Mouse (Mus musculus) spleen, postnatal 36 days (tissue): ENCODE data around the gene Ppard.
A peak's percentile ranks its signal among the peaks of the same experiment; 100 is the strongest.

Experiments
- DNase-seq, 2 experiments: peaks; one replicate each; pipeline ENCODE4 v3.0.0; 2022; ENCODE audit warnings: low spot score in 2 of 2, mixed read lengths in 1 of 2

Gene Ppard

DNA sequence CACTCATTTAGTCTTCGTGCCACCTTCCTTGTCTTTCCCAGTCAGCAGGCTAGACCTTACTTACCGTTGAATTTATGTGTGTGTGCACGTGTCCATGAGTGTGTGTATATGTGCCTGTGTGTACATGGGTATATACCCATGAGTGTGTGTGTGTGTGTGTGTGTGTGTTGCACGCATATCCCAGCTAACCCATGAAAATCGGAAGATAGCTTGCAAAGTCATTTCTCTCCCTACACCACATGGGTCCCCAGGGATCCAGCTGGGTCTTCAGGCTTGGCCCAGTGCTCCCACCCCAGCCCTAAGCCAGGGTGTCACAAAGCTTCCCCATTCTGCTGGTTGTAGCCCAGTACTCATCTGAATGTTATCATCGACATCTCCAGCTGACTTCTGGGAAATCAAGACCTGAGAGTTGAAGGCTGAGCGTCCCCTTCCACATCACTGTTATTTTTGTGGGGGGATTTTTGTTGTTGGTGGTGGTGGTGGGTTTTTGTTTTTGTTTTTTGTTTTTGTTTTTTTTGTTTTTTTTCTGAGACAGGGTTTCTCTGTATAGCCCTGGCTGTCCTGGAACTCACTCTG lies 49.5 kb downstream of the Ppard start:
- DNase-seq: no peak

DNA sequence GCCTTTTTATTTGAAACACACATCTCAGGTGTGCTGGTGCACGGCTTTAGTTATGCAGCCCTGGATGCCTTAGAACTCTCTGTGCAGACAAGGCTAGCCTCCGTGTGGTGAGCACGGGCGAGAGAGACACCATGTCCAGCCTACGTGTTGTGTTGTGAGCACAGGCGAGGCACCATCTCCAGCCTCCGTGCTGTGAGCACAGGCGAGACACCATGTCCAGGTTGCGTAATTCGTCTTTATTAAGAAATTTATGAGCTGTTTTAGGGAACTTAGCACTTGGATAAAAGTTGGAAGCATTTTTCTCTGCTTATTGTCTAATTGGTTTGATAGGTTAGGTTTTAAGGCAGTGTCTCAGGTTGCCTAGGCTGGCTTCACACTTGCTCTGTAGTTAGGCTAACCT lies 50.7 kb downstream of the Ppard start:
- DNase-seq: no peak

DNA sequence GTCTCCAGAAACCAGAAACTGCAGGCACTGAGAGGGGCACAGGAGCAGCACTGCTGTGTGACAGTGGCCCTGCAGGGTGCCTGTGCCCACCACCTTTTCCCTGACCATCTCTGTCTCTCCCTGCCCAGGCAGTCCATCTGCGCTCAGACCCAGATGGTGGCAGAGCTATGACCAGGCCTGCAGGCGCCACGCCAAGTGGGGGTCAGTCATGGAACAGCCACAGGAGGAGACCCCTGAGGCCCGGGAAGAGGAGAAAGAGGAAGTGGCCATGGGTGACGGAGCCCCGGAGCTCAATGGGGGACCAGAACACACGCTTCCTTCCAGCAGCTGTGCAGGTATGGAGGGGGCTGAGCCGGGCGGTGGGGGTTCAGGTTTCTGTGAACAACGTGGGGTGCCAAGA lies 53.6 kb downstream of the Ppard start:
- DNase-seq: no peak

DNA sequence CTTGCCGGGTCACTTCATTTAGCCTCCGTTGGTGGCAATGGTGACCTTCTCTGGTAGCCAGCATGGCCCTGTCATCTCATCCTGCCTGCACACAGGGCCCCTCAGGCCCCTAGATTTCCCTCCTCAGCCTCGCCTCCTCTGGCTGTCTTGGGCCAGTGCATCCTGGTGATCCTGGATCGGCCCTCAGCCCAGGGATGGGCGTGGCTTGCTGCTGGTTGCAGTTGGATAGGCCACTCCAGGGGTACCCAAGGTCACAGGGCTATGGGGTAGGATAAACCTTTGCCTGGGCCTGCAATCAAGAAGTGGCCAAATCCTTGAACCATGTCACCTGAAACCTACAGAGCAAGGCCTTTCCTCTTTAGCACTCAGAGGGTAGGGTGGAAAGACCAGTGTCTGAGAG lies 54.5 kb downstream of the Ppard start:
- DNase-seq: no peak

DNA sequence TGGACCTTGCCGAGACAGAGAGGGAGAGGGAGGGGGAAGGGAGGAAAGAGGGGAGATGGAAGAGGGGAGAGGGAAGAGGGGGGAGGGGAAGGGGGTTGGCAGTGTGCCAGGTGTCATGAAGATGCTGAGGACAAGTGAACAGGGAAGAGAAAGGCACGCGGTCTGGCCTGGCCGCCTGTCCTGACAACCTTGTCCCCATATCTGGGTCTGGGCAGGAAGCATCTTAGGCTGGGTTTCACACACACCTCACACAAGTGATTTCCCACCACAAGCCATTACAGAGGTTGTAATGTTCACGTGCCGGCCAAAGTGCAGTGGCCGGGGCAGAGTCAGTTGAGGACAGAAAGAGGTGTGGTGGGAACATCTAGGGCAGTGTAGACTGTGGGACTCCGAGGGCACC lies 55.1 kb downstream of the Ppard start:
- no peak for DNase-seq

DNA sequence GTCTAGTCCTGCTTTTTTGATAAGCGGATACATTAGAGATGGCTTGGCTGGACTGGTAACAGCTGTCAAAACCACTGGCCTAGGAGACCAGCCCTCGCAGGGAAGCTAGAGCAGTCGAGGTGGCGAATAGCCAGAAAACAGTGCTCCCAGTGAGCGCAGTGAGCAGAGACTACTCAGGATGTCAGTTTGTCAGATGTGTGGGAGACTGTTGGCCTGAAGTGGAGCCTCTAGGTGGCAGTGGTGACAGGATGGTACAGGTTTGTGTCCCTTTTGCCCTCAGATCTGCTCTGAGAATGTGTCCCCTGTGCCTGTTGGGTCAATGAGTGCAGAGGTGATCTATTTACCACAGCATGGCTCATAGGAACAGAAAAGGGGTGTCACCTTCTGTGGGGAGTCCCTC lies 55.5 kb downstream of the Ppard start:
- DNase-seq: no peak

DNA sequence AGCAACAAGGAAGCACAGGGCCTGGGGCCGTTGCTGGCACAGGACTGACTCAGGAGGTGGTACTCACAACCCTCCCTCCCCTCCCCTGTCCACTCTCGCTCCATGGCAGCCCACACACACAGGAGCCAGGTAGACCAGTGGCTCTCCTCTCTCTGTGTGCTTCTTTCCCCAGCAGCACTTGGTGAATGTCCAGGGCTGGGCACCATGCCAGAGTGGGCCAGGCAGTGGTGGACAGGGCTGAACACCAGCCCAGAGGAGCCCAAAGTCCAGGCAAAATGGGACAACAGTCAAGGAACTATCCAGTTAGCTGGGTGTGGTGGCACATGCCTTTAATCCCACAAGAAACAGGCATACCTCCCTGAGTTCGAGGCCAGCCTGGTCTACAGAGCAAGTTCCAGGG lies 57.8 kb downstream of the Ppard start:
- DNase-seq: no peak

DNA sequence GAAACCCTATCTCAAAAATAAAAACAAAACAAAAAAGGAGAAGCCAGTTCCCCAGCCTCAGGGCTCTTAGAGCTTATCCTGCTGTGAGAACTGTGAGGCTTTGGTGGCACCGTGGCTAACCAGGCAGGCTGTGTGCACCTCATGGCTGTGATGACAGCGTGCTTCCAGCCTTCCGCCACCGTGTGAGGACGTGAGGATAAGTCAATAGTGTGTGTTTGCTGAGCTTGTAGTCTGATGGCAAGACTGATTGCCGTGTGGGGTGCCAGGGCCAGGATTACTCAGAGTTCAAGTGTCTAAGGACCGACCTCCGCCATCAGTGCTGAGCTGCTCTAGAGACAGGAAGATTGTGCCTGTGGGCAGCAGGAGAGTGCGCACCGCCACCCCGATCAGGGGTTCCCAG lies 58.2 kb downstream of the Ppard start:
- no peak for DNase-seq

DNA sequence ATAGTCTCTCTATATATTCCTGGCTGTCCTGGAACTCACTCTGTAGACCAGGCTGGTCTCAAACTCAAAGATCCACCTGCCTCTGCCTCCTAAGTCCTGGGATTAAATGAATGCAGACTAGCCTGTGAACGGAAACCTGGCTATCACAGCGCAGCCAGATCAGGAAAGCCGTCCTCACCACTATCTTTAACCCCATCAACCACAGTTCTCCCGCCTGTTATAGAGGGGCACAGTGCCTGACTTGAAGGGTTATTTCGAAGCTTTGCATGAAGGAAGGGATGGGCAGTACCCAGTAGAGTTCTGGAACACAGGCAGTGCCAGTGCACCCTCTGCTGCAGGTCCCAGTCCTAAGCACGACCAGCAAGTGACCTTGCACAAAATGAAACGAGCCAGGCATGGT lies 58.8 kb downstream of the Ppard start:
- DNase-seq: no peak

DNA sequence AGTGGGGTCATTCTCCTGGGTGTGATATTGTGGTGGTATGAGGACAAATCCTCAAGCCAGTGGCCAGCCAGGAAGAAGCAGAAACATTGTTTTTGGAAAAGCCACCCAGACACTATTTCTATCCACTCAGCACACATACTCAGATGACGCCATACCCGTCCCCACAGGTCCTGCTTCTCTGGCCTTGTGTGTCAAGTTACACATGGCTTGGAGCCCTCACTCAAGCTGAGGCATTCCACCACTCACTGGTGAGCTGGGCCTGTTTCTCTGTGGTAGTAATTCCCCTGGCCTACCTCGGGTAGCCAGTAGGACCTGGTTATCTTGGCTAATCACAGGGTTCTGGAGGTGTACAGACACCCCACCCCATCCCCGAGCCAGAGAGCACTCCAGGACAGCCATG lies 61.2 kb downstream of the Ppard start:
- DNase-seq: no peak

DNA sequence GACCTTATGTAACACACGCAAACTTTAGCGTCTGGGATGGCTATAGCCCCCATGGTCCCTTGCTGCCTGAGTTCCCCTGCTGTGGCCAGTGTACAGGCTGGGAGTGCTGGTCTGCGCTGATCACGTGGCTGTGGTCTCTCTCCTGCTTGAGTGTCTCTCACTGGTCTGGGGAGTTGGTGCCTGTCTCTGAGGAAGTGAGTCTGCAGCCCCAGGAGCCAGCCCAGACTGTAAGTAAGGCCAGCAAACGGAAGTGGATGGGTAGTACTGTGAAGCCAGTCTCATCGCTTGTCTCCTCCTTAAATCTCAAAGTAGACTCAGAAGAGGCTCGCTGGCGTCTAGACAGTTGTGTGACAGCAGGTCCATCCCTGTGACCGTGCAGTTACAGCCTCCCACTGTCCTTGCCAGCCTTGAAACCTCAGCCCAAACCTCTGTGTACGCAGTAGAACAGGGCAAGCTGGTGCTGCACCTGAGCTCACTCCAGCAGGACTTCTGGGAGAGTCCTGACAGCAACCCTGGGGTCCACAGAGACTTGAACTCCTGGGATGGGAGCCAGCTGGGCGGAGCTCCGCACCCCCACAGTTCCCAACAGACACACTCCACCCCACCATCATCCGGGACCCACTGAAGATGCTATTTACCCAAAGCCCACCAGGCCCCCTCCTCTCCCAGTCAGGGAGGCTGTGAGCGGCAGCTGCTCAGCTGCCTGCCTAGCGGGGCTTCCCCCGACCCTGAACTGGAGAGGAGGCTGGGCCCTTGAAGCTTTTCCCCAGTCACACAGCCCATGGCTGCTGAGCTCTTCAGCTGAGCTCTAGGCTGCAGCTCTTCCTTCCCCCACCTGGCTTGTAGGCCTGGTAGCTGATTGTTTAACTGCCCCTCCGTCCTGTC lies 62.2 kb downstream of the Ppard start:
- DNase-seq: peak; percentile 42 to 43

DNA sequence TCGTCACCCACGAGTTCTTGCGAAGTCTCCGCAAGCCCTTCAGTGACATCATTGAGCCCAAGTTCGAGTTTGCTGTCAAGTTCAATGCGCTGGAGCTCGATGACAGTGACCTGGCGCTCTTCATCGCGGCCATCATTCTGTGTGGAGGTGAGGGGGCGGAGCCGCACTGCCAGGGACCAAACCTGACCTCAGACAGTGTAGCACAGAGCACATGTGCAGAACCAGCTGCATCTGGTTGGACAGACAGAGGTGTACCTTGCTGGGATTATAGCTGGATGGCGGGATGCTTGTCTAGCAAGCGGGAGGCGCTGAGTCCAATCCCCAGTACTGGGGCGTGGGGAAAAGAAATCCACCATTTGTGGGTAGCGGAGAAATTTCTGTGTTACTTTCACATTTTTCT lies 66.4 kb downstream of the Ppard start:
- DNase-seq: no peak

DNA sequence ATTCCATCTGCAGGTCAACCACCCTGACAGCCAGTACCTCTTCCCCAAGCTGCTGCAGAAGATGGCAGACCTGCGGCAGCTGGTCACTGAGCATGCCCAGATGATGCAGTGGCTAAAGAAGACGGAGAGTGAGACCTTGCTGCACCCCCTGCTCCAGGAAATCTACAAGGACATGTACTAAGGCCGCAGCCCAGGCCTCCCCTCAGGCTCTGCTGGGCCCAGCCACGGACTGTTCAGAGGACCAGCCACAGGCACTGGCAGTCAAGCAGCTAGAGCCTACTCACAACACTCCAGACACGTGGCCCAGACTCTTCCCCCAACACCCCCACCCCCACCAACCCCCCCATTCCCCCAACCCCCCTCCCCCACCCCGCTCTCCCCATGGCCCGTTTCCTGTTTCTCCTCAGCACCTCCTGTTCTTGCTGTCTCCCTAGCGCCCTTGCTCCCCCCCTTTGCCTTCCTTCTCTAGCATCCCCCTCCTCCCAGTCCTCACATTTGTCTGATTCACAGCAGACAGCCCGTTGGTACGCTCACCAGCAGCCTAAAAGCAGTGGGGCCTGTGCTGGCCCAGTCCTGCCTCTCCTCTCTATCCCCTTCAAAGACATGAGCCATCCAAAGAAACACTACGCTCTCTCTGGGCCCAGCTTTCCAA lies 67.3 kb downstream of the Ppard start:
- DNase-seq: no peak

DNA sequence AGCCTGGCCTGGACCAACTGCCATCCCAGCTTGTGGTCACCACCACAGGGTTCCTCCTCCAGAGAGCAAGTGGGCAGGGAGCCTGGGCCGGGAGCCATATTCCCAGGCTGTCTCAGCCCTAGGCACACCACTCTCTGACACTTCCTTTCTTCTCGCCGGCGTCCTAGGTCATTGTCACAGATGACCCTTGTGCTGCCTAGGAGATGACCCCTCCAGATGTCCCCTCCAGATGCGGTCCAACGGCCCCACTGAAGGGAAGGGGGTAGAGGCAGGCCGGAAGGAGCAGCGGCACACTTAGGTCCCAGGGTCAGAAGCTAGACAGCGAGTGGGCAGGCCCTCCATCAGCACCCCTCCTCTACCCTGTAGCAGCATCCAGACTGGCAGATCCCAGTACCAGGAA lies 67.8 kb downstream of the Ppard start:
- DNase-seq: no peak

DNA sequence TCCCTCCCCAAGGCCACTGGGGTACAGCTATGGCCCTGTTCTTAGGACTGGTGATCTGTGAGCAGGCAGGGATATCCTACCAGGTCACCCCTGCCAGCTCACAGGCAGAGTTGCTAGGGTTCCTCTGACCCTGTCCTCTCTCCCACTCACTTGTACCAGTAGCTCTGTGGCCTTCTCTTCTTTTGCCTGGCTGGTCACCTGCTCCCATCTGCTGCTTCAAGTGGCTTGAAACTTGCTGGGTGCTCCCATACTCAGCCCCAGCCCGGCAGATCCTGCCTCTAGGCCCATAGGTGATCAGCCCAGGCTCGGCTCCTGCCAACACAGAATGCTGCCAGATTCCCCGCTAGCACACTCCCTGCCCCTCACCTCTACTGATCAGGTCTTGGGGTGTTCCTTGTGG lies 68.3 kb downstream of the Ppard start:
- DNase-seq: no peak

DNA sequence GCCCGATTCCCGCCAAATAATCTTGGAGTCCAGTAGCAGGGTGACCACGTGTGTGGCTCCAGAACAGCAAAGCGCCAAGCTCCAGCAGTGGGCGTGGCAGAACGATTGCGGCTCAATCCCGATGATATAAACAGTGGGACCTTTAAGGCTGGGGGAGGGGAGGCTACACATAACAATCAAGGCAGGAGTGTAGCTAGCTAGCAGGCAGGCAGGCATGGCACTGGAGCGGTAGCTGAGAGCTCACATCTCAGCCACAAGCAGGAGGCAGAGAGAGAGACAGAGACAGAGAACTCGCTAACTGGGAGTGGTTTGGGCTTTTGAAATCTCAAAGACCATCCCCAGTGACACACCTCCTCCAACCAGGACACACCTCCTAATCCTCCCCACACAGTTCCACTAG lies 72.7 kb downstream of the Ppard start:
- no peak for DNase-seq

DNA sequence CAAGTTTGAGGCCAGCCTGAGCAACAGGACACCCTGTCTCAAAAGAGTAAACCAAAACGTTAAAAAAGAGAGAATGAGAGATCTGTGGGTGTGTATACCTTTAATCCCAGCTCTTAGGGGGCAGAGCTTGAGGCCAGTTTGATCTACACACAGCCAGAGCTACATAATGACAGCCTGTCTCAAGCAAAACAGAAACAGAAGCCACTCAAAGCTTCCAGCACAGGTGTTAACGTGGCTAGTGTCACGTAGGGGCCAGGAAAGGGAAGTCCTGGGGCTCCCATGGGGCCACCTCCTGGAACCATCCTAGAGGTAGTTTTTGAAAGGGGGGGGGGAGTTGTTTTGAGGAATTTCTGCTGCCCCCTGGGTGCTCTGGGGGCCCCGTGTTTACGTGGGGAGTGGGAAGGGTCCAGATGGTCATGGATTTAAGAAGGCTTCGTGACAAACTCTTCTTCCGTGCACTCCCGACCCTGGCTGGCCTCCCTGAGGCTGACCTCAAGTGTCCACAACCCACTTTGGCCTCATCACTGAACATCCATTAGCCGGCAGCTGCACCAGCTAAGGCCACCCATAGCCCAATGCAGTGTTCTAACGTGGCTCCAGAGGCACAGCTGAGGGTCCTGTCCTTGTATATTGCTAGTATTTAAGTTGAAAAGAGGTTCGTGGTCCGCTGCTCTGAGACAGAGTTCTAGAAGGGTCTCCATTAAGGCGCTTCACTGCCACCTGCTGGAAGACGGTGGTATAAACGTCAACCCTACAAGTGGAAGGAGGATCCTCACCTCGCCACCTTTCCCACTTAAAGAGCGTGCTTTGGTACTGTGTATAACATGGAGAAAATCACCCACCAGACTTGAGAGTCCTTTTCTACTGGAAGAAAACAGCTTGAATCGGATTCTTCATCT lies 76.0 kb downstream of the Ppard start:
- peak; percentile 77 to 87 for DNase-seq

DNA sequence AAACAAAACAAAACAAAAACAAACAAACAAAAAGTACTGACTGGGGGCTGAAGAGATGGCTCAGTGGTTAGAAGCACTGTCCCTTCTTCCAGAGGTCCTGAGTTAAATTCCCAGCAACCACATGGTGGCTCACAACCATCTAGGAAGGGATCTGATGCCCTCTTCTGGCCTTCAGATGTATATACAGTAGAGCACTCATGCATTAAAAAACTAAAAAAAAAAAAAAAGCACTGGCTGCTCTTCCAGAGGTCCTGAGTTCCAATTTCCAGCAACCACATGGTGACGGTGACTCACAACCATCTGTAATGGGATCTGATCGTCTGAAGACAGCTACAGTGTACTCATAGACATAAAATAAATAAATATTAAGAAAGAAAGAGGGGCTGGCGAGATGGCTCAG lies 78.3 kb downstream of the Ppard start:
- no peak for DNase-seq

DNA sequence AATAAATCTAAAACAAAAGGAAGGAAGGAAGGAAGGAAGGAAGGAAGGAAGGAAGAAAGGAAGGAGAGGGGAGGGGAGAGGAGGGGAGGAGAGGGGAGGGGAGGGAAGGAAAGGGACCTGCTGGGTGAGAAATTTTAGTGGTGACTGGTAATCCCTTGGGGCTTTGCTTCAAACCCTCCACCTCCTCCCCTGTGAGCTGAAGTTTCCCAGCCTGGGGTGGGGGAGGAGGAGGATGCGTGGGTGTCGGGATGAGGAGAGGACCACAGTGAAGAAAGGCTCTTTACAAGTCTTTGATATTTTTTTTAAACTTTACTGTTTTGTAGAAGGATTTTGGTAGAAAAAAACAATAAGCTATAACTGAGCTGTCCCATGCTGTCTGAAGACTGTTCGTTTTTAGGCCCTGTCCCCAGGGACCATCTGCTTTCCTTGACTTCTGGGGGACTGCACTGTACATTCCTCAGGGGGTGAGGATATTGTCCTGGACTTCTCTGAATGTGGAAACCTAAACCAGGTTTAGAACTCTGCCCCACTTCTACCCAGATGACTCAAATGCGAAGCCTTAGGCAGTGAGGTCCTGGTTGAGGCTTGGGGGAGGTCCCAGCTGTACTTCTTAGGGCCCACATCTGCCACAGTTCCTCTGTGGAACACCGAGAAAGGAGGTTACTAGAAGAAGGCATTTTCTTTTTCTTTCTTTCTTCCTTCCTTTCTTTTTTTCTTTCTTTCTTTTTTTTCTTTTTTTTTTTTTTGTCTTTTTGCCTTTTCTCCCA lies 79.0 kb downstream of the Ppard start:
- no peak for DNase-seq

DNA sequence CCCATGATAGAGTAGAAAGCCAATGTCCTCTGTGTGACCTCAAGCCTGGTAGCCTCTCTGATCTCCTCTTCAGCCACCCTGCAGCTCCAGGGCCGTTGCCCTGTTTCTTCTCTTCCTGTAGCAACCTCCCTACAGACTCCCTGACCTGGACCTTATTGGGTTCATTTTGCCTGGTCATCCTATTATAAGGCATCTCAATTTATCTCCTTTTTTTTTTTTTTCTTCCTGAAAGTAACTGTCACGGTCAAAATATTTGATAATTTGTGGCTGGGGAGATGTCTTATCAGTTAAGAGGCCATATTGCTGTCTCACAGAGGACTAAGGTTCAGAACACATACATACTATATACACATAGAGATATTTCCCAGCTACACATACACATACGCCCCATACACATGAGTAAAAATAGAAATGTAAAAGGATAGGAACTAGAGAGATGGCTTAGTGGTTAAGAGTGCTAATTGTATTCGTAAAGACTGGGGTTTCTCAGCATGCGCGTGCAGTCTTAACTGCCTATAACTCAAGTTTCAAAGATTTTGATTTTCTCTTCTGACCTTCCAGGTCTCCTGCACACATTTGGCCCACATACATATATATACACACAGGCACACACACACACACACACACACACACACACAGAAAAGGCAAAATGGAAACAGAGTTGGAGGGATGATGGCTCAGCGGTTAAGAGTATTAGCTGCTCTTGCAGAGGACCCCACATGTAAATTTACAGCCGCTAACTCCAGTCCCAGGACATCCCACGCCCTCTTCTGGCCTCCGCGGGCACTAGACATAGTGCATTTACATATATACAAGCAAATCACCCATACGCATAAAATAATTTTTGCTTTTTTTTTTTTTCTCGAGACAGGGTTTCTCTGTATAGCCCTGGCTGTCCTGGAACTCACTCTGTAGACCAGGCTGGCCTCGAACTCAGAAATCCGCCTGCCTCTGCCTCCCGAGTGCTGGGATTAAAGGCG lies 80.0 kb downstream of the Ppard start:
- peak; percentile 50 to 64 for DNase-seq
